Mouse (Mus musculus) myocyte (in vitro differentiated cells): ENCODE results near the gene Flt3. TPM values are rescaled to one million over a fixed set of nuclear protein-coding genes. Genes with fewer than 3 reads are reported as not detected.

Experiments
- H3K27me3 ChIP-seq: one replicate; pipeline ENCODE4 v1.6.1; 2011; ENCODE audit not compliant: control insufficient read depth, insufficient read depth, insufficient read length
- H3K36me3 ChIP-seq: one replicate; pipeline ENCODE4 v1.6.1; 2011; ENCODE audit not compliant: control insufficient read depth, insufficient read depth
- H3K4me2 ChIP-seq: one replicate; pipeline ENCODE4 v1.6.1; 2011; ENCODE audit warnings: low read depth, control low read depth
- H3K4me3 ChIP-seq: one replicate; pipeline ENCODE4 v1.5.1; 2011; ENCODE audit warnings: mild to moderate bottlenecking, control low read depth, moderate library complexity
- H3K79me2 ChIP-seq: one replicate; pipeline ENCODE4 v1.6.1; 2011; ENCODE audit not compliant: control insufficient read depth, insufficient read depth
- H3ac ChIP-seq: one replicate; pipeline ENCODE4 v1.6.1; 2011; ENCODE audit not compliant: control insufficient read depth, insufficient read length
- CEBPB ChIP-seq: IDR thresholded peaks from 2 replicates; pipeline ENCODE4 v1.6.1; 2011; ENCODE audit warnings: mild to moderate bottlenecking, moderate library complexity; ENCODE audit not compliant: poor library complexity, insufficient read depth, severe bottlenecking
- E2F4 ChIP-seq: IDR thresholded peaks from one replicate; pipeline ENCODE4 v1.6.1; 2011; ENCODE audit warnings: mild to moderate bottlenecking, control low read depth, moderate library complexity; ENCODE audit not compliant: insufficient read depth
- MAX ChIP-seq: IDR thresholded peaks from one replicate; pipeline ENCODE4 v1.6.1; 2011; ENCODE audit warnings: low read depth, mild to moderate bottlenecking, control low read depth
- MYOD1 ChIP-seq, 3 experiments: IDR thresholded peaks; one replicate each; pipeline ENCODE4 v1.6.1; 2011; ENCODE audit warnings: control low read depth in 2 of 3, low read depth in 2 of 3, mild to moderate bottlenecking in 2 of 3, moderate library complexity in 1 of 3; ENCODE audit not compliant: insufficient read length in 2 of 3, control insufficient read depth in 1 of 3
- MYOG ChIP-seq, 3 experiments: IDR thresholded peaks; one replicate each; pipeline ENCODE4 v1.6.1; 2011; ENCODE audit warnings: control low read depth in 2 of 3, low read depth in 2 of 3, mild to moderate bottlenecking in 2 of 3; ENCODE audit not compliant: insufficient read length in 2 of 3, control insufficient read depth in 1 of 3, insufficient read depth in 1 of 3
- POLR2A ChIP-seq: IDR thresholded peaks from one replicate; pipeline ENCODE4 v1.6.1; 2011; ENCODE audit warnings: low read depth, mild to moderate bottlenecking, control low read depth, moderate library complexity; ENCODE audit not compliant: insufficient read length
- POLR2AphosphoS2 ChIP-seq: IDR thresholded peaks from one replicate; pipeline ENCODE4 v1.6.1; 2011; ENCODE audit warnings: low read depth, control low read depth; ENCODE audit not compliant: insufficient read length
- REST ChIP-seq: IDR thresholded peaks from one replicate; pipeline ENCODE4 v1.6.1; 2011; ENCODE audit warnings: mild to moderate bottlenecking, control low read depth, moderate library complexity; ENCODE audit not compliant: insufficient read depth, insufficient read length
- SRF ChIP-seq: IDR thresholded peaks from one replicate; pipeline ENCODE4 v1.6.1; 2011; ENCODE audit warnings: low read depth; ENCODE audit not compliant: control insufficient read depth, insufficient read length
- TCF12 ChIP-seq: IDR thresholded peaks from one replicate; pipeline ENCODE4 v1.6.1; 2011; ENCODE audit warnings: mild to moderate bottlenecking, control low read depth; ENCODE audit not compliant: poor library complexity, insufficient read depth, severe bottlenecking
- TCF3 ChIP-seq: IDR thresholded peaks from one replicate; pipeline ENCODE4 v1.6.1; 2011; ENCODE audit warnings: low read depth, control low read depth; ENCODE audit not compliant: insufficient read length
- USF1 ChIP-seq: IDR thresholded peaks from one replicate; pipeline ENCODE4 v1.6.1; 2011; ENCODE audit warnings: low read depth, mild to moderate bottlenecking, control low read depth, moderate library complexity
- polyA plus RNA-seq: library from polyadenylated mRNA; unstranded; fragments of >200 nt; fragmentation: generic; extraction: Trizol; gene quantifications from one replicate; pipeline ENCODE4 v1.2.1, GENCODE M21; 2012; ENCODE audit warnings: missing spikeins

Gene Flt3
- polyA plus RNA-seq, 1 experiment, result 0.01 TPM

DNA sequence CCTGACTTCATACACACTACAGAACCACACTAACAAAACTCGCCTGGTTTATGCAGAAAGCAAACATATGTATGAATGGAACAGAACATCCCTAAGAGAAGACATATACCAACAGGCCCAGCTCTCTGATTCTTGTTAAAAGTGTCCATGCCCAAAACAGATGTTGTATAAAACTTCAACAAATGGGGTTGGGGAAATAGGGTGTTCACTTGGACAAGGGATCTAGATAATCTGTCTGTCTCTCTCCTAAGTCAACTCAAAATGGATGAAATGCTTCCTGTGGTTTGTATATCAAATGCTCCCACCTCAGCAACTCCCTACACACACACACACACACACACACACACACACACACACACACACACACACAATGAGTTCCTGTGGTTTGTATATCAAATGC, 17.7 kb upstream of the Flt3 start:
- H3K36me3 ChIP-seq, result no peaks in the 10 kb centered on the region
- no peaks in the 10 kb centered on the region for H3K27me3 ChIP-seq
- H3K4me2 ChIP-seq, result no peak overlapping the region
- TF ChIP-seq TCF3 (no peak), MYOD1 (IDR thresholded peaks at IDR 0.05; ENCODE audit: control insufficient read depth in 1 of 3, insufficient read length in 2 of 3, low read depth in 2 of 3) (no peak), E2F4 (no peak), MYOG (IDR thresholded peaks at IDR 0.05; ENCODE audit: control insufficient read depth in 1 of 3, insufficient read depth in 1 of 3, insufficient read length in 2 of 3, low read depth in 2 of 3) (no peak), POLR2AphosphoS2 (no peak), CEBPB (no peak), MAX (no peak), TCF12 (no peak), USF1 (no peak), SRF (no peak), REST (no peak), POLR2A (no peak)
- H3ac ChIP-seq, result no peak overlapping the region
- H3K79me2 ChIP-seq, result no peaks in the 10 kb centered on the region
- no peak overlapping the region for H3K4me3 ChIP-seq

DNA sequence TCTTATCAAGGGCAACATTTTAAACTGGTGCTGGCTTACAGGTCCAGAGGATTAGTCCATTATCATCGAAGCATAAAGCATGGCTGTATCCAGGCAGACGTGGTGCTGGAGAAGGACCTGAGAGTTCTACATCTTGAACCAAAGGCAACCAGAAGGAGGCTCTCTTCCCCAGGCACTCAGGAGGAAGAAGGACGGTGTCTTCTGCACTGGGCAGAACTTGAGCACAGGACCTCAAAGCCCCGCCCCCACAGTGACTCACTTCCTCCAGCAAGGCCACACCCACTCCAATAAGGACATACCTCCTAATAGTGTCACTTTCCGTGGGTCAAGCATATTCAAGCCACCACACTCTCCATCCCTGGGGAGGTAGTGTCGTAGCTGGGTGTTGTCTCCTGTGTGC, 10.3 kb upstream of the Flt3 start:
- Histone ChIP-seq H3K4me2 (no peak overlapping the region), H3K27me3 (no peaks in the 10 kb centered on the region), H3K4me3 (no peak overlapping the region), H3K79me2 (no peaks in the 10 kb centered on the region), H3ac (no peak overlapping the region), H3K36me3 (no peaks in the 10 kb centered on the region)
- TF ChIP-seq CEBPB (no peak), MYOG (IDR thresholded peaks at IDR 0.05; ENCODE audit: control insufficient read depth in 1 of 3, insufficient read depth in 1 of 3, insufficient read length in 2 of 3, low read depth in 2 of 3) (no peak), USF1 (no peak), TCF12 (no peak), MYOD1 (IDR thresholded peaks at IDR 0.05; ENCODE audit: control insufficient read depth in 1 of 3, insufficient read length in 2 of 3, low read depth in 2 of 3) (no peak), SRF (no peak), MAX (no peak), POLR2AphosphoS2 (no peak), E2F4 (no peak), TCF3 (no peak), POLR2A (no peak)

- H3K79me2 ChIP-seq, result no peaks in the 10 kb centered on the region
- H3K4me2 ChIP-seq, result no peak overlapping the region
- H3ac ChIP-seq, result no peak overlapping the region
- H3K4me3 ChIP-seq, result no peak overlapping the region
- no peaks in the 10 kb centered on the region for H3K36me3 ChIP-seq
- no peak for TF ChIP-seq MYOG (IDR thresholded peaks at IDR 0.05; ENCODE audit: control insufficient read depth in 1 of 3, insufficient read depth in 1 of 3, insufficient read length in 2 of 3, low read depth in 2 of 3)
- no peak for TF ChIP-seq REST
- TF ChIP-seq POLR2AphosphoS2, result no peak
- TF ChIP-seq E2F4, result no peak
- no peak for TF ChIP-seq POLR2A
- TF ChIP-seq SRF, result no peak
- no peak for TF ChIP-seq MAX
- no peak for TF ChIP-seq TCF3
- TF ChIP-seq TCF12, result no peak
- TF ChIP-seq MYOD1 (IDR thresholded peaks at IDR 0.05; ENCODE audit: control insufficient read depth in 1 of 3, insufficient read length in 2 of 3, low read depth in 2 of 3), result no peak
- no peaks in the 10 kb centered on the region for H3K27me3 ChIP-seq
Observed at GRCm38 (mm10) chr5:147408731-147409130, 8.4 kb upstream of the Flt3 start.

DNA sequence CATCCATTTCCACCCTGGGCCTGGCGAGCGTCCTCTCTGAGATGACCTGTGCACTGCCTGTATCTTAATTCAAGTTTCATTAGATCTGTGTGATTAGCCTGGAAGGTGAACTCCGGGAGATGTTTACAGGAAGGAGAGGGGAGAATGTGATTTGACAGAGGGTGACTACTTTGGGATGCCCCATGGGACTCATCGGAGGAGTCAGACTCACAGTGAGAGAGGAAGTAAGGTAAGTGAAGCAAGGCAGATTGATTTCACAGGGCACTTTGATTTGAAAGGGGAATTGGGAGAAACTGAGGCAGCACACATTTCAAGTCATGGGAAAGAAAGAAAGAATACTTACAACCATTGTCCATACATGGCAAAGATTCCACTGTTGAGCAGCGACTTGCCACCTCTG, 5.8 kb upstream of the Flt3 start:
- no peak overlapping the region for H3K4me2 ChIP-seq
- no peaks in the 10 kb centered on the region for H3K79me2 ChIP-seq
- TF ChIP-seq SRF, result no peak
- TF ChIP-seq REST, result no peak
- no peak for TF ChIP-seq MYOD1 (IDR thresholded peaks at IDR 0.05; ENCODE audit: control insufficient read depth in 1 of 3, insufficient read length in 2 of 3, low read depth in 2 of 3)
- TF ChIP-seq MYOG (IDR thresholded peaks at IDR 0.05; ENCODE audit: control insufficient read depth in 1 of 3, insufficient read depth in 1 of 3, insufficient read length in 2 of 3, low read depth in 2 of 3), result no peak
- TF ChIP-seq USF1, result no peak
- no peak for TF ChIP-seq POLR2A
- TF ChIP-seq TCF3, result no peak
- no peak for TF ChIP-seq MAX
- TF ChIP-seq E2F4, result no peak
- TF ChIP-seq CEBPB, result no peak
- TF ChIP-seq POLR2AphosphoS2, result no peak
- TF ChIP-seq TCF12, result no peak
- H3K27me3 ChIP-seq, result peaks cover 1% of the 10 kb centered on the region
- no peak overlapping the region for H3ac ChIP-seq
- H3K4me3 ChIP-seq, result no peak overlapping the region
- no peaks in the 10 kb centered on the region for H3K36me3 ChIP-seq

DNA sequence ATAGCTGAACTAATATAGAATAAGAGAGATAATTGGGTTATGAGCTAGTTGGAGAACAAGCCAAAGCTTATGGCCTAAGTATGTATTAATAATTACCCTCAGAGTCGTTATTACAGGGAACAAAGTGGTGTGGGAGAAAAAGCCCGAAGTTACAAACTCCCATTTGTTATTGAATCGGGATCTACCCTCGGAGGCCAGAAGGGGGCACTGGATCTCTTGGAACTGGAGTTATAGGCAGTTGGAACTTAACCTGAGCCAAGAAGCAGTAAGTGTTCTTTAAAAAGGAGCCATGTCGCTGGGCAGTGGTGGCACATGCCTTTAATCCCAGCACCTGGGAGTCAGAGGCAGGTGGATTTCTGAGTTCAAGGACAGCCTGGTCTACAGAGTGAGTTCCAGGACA, 2.2 kb upstream of the Flt3 start:
- Histone ChIP-seq H3ac (no peak overlapping the region), H3K4me3 (no peak overlapping the region), H3K79me2 (no peaks in the 10 kb centered on the region), H3K4me2 (peak overlapping the region; percentile 67), H3K27me3 (peaks cover 15% of the 10 kb centered on the region), H3K36me3 (no peaks in the 10 kb centered on the region)
- no peak for TF ChIP-seq USF1
